Mouse (Mus musculus) hindbrain, embryonic 12.5 days (tissue): ENCODE results near the gene Garnl3. TPM values are rescaled to one million over a fixed set of nuclear protein-coding genes. Genes with fewer than 3 reads are reported as not detected.
A peak's percentile ranks its signal among the peaks of the same experiment; 100 is the strongest.

Source experiments
- ATAC-seq: fragments of 200-750 bp; cut with Nextera tagmentation; 2 replicates; pipeline ENCODE4 v1.8.0; 2017; ENCODE audit warnings: moderate TSS enrichment; ENCODE audit not compliant: low FRiP score
- H3K27ac ChIP-seq: fragments of 300-500 bp; sonication (generic); 2 replicates; pipeline ENCODE4 v1.5.1; 2016; ENCODE audit warnings: mild to moderate bottlenecking
- H3K27me3 ChIP-seq: fragments of 300-500 bp; sonication (generic); 2 replicates; pipeline ENCODE4 v1.6.1; 2016; ENCODE audit warnings: mild to moderate bottlenecking
- H3K36me3 ChIP-seq: fragments of 300-500 bp; sonication (generic); 2 replicates; pipeline ENCODE4 v1.6.1; 2016; ENCODE audit warnings: mild to moderate bottlenecking
- H3K4me1 ChIP-seq: fragments of 300-500 bp; sonication (generic); 2 replicates; pipeline ENCODE4 v1.6.1; 2016
- H3K4me2 ChIP-seq: fragments of 300-500 bp; sonication (generic); replicated peaks from 2 replicates; pipeline ENCODE4 v1.6.1; 2016; ENCODE audit warnings: mild to moderate bottlenecking
- H3K4me3 ChIP-seq: fragments of 300-500 bp; sonication (generic); 2 replicates; pipeline ENCODE4 v1.5.1; 2016; ENCODE audit warnings: mild to moderate bottlenecking
- H3K9ac ChIP-seq: fragments of 300-500 bp; sonication (generic); 2 replicates; pipeline ENCODE4 v1.6.1; 2016; ENCODE audit warnings: mild to moderate bottlenecking, moderate library complexity
- H3K9me3 ChIP-seq: fragments of 300-500 bp; sonication (generic); replicated peaks from 2 replicates; pipeline ENCODE4 v1.6.1; 2016; ENCODE audit warnings: mild to moderate bottlenecking
- WGBS: fragments of 180-500 bp; shearing (Covaris S2); methylation state at CpG from one replicate; pipeline ENCODE4 v1.1.7; 2016; 5-methylcytosine and 5-hydroxymethylcytosine counted together
- polyA plus RNA-seq: library from polyadenylated mRNA; unstranded; fragments of >200 nt; fragmentation: Nextera tagmentation; extraction: Ambion mirVana; gene quantifications from 2 replicates; pipeline ENCODE4 v1.2.1, GENCODE M21; 2016

Garnl3 gene
- polyA plus RNA-seq, 1 experiment from 2014 or later, result 20.6 TPM

DNA sequence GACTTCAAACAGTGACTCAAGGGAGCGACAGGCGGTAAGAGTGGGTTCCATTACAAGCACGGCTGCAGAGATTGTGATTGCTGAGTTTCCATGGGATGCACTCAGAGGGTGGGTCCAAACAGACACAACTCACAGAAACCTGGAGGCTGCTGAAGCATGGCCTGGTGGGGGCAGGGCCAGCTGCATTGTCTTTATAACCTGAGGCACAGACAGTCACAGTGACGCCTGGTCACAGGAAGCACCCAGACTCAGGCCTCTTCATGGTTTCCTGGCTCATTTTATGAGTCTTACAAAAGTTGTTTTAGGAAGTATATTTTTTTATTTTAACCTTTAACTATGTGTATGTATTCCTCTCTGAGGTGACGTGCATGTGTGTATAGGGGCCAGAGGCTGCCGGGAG lies 38.0 kb upstream of the Garnl3 start:
- no peaks in the 10 kb centered on the region for H3K27me3 ChIP-seq
- no peak for ATAC-seq
- no peak overlapping the region for H3K4me2 ChIP-seq
- H3K9me3 ChIP-seq, result no peaks in the 10 kb centered on the region
- no peak overlapping the region for H3K27ac ChIP-seq
- H3K36me3 ChIP-seq, result peaks cover 46% of the 10 kb centered on the region
- no peak overlapping the region for H3K9ac ChIP-seq
- no peak overlapping the region for H3K4me3 ChIP-seq
- peaks cover 28% of the 10 kb centered on the region for H3K4me1 ChIP-seq
- 76% methylated on average over 6 of the region's 6 CpGs for WGBS

DNA sequence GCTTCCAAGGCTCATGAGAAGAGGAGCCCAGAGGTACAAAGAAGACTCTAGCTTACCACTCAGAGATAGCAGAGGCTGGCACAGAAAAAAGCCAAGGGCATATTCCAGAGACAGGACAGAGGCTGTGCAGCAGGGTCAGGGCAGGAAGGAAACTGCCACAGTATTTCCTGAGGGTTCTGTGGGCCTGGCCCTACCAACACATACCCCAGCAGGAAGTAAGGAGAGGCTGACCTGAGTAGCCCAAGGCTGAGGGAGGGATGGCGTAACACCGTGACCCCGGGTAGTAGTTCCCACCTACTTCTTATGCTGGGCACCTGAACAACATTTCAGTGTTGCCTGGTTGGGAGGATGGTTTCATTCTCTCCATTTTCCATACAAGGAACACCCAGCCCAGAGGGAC lies 35.6 kb upstream of the Garnl3 start:
- H3K9ac ChIP-seq, result no peak overlapping the region
- peaks cover 28% of the 10 kb centered on the region for H3K4me1 ChIP-seq
- H3K36me3 ChIP-seq, result peaks cover 29% of the 10 kb centered on the region
- H3K27ac ChIP-seq, result no peak overlapping the region
- H3K9me3 ChIP-seq, result no peaks in the 10 kb centered on the region
- no peaks in the 10 kb centered on the region for H3K27me3 ChIP-seq
- no peak overlapping the region for H3K4me2 ChIP-seq
- ATAC-seq, result no peak
- no peak overlapping the region for H3K4me3 ChIP-seq
- WGBS, result 84% methylated on average over 3 of the region's 3 CpGs

DNA sequence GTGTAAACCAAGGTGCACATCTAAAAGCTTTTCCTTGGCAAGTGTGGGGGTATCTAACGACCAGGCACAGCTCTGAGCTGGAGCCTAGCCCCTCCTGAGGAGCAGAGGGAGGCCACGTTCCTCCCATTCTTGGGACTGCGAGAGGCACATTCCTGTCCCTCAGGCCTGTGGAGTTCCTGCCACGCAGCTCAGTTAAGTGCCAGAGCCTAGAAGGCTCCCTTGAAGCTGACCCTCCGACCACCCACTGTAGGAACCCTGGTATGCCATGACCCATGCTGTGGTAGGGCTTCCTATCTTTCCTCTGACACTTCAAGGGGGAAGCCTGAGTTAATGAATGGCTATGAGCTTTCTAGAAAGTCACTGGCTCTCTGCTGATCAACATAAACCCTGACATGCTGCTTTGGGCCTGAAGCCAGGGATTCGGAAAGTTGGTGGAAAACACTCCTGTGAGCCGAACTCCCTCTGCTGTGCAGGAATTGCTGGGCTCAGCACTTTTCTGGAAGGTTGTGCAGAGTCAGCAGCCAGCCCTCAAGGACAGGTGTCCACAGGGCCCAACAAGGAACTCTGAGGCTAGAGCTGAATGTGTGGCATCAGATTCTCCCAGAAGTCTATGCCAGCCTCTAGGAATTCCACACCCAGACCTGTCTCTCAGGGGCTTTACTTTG lies 34.4 kb upstream of the Garnl3 start:
- WGBS, result 50% methylated on average over 7 of the region's 7 CpGs
- H3K4me2 ChIP-seq, result no peak overlapping the region
- H3K27ac ChIP-seq, result peak overlapping the region; percentile 57; the same call in 1 of the 2 replicates
- H3K9me3 ChIP-seq, result no peaks in the 10 kb centered on the region
- no peak overlapping the region for H3K9ac ChIP-seq
- ATAC-seq, result no peak
- H3K4me1 ChIP-seq, result peaks cover 20% of the 10 kb centered on the region
- no peak overlapping the region for H3K4me3 ChIP-seq
- peaks cover 31% of the 10 kb centered on the region for H3K36me3 ChIP-seq
- no peaks in the 10 kb centered on the region for H3K27me3 ChIP-seq

DNA sequence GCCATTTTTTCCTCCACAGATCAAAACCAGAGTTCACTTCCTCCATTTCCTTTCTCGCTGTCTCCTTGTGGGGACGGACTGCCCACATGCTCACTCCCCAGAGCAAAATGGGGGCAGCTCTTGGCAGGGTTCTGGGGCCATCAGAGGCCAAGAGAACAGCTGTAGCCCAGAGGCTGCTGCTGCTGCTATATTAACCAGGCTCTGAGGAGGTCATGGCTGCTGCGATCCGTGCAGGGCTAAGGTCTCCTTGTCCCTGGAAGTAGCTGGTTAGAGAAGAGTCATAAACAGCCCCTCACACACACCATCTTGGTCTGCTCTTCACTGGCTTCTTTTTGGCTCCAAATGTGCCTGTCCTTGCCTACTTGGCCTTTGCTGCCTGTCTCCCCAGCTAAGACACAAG lies 33.8 kb upstream of the Garnl3 start:
- Histone ChIP-seq H3K4me1 (peaks cover 17% of the 10 kb centered on the region), H3K27ac (peak overlapping the region; percentile 57; the same call in 1 of the 2 replicates), H3K27me3 (no peaks in the 10 kb centered on the region), H3K4me2 (no peak overlapping the region), H3K36me3 (peaks cover 25% of the 10 kb centered on the region), H3K9ac (no peak overlapping the region), H3K9me3 (no peaks in the 10 kb centered on the region), H3K4me3 (no peak overlapping the region)
- no peak for ATAC-seq
- WGBS, result 74% methylated on average over 4 of the region's 4 CpGs

DNA sequence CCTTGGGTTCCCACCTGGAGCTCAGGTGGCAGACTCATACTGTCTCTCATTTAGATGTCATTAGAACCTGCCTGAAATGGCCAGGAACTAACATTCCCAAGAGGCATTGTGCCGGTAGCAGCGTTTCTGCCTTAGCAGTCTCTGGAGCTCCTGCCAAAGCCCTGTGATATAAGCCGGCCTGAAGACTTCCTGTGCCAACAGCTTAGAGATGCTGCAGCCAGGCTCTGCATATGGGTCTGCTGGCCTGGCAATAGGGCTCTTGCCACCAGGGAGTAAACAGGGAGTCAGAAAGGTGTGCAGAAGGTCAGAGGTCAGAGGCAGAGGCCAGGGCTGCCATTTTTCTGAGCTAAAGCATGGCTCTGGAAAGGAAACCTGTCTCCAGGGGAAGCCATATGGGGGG lies 33.2 kb upstream of the Garnl3 start:
- 63% methylated on average over 3 of the region's 3 CpGs for WGBS
- no peak for ATAC-seq
- Histone ChIP-seq H3K9me3 (no peaks in the 10 kb centered on the region), H3K4me2 (no peak overlapping the region), H3K4me1 (peaks cover 17% of the 10 kb centered on the region), H3K9ac (no peak overlapping the region), H3K27ac (no peak overlapping the region), H3K27me3 (no peaks in the 10 kb centered on the region), H3K36me3 (peaks cover 23% of the 10 kb centered on the region), H3K4me3 (no peak overlapping the region)

DNA sequence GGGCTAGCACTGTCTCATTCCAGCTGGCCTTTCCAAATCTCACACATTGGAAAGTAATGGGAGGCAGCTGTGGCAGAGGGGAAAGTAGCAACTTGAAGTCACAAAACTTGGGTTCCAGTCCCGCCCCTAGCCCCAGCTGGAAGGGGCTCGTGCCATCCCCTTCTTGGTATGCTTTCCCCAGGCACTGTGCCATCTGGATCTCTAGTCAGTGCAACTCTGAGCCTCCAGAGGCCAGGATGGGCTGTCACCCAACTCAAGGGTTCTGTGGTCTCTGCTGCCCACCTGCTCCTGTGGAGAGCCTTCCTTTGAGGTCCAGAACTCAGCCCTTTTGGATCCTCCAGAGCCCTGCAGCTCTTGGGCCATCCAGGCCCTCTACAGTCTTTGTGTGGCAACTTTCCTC lies 30.7 kb upstream of the Garnl3 start:
- no peaks in the 10 kb centered on the region for H3K27me3 ChIP-seq
- H3K4me3 ChIP-seq, result no peak overlapping the region
- WGBS, result 95% methylated on average over 2 of the region's 2 CpGs
- no peak overlapping the region for H3K4me2 ChIP-seq
- H3K4me1 ChIP-seq, result peaks cover 17% of the 10 kb centered on the region
- no peak overlapping the region for H3K27ac ChIP-seq
- peaks cover 22% of the 10 kb centered on the region; the same call in 1 of the 2 replicates for H3K36me3 ChIP-seq
- no peak overlapping the region for H3K9ac ChIP-seq
- no peaks in the 10 kb centered on the region for H3K9me3 ChIP-seq
- ATAC-seq, result no peak

DNA sequence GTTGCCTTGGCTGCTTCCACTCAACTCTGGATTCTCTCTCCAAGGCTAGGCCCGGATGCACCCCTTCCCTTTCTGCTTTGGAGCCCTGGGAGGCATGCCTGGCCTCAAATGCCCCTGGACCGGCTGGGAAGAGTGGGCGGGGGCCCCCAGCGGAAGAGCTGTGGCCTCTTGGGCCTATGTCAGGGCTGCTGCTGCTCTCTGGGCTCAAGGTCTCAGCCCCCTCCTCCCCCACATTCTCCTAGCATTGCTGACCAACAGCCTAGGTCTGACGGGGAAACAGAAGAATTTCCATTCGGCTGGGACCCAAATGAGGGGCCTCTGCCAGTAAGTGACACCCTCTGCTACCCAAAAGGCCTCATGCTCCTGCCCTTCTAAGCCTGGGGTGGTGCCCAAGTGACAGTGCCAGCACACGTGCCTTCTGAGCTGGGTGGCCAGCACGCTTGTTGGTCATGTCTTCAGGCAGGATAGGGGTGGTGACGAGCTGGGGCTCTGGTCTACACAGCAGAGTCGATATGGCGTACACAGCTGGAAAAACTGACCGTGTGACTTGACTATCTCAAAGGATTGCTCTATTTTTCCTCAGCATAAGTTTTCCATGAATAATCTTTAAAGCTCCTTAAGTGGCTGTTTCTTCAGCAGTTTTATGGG lies 29.0 kb upstream of the Garnl3 start:
- Histone ChIP-seq H3K4me1 (peaks cover 6% of the 10 kb centered on the region; the same call in 1 of the 2 replicates), H3K36me3 (peaks cover 22% of the 10 kb centered on the region; the same call in 1 of the 2 replicates), H3K9me3 (no peaks in the 10 kb centered on the region), H3K4me3 (no peak overlapping the region), H3K9ac (no peak overlapping the region; the same call in 1 of the 2 replicates), H3K27me3 (no peaks in the 10 kb centered on the region), H3K27ac (no peak overlapping the region), H3K4me2 (no peak overlapping the region)
- no peak for ATAC-seq
- 69% methylated on average over 12 of the region's 12 CpGs for WGBS

DNA sequence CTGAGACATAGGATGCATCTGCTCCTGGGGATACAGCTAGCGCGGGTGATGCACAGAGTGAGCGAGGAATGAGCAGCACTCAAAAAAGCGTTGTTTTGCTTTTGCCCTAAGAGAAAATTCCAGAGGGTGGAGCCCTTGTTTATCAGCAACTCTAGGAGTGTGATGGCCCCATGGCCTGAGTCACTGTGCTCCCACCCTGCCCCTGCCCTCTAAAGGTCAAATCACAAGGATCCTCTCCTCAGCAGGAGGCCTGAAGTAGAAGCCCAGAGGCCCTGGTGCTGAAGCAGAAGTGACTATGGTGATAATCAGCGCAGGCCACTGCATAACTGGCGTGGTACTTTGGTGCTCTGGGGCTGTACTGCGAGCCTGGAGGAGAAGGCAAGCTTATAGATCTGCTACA lies 28.1 kb upstream of the Garnl3 start:
- Histone ChIP-seq H3K27me3 (no peaks in the 10 kb centered on the region), H3K9ac (no peak overlapping the region), H3K27ac (no peak overlapping the region), H3K4me3 (no peak overlapping the region), H3K4me2 (no peak overlapping the region), H3K4me1 (0 out of 2 replicates have a peak, but pooled peaks cover 2% of the 10 kb centered on the region), H3K9me3 (no peaks in the 10 kb centered on the region), H3K36me3 (peaks cover 22% of the 10 kb centered on the region; the same call in 1 of the 2 replicates)
- ATAC-seq, result no peak
- WGBS, result 86% methylated on average over 7 of the region's 7 CpGs

DNA sequence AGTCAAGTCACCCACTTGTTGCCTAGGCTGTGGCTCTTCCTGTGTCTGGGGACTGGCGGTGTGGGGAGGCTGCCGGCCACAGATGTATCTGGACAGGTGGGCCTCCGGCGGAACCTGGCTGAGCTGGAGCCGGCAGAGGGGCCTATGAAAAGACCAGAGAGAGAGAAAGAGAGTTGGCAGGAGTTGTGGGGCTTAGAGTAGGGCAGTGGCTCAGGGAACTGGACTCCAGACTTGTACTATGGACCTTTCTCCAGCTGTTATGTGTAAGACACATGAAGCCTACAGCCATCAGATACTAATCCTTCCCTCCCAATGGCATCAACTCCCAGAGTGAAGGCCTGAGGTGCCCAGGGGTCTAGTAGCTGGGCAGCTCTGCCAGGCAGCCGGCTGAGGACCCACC lies 27.4 kb upstream of the Garnl3 start:
- H3K27ac ChIP-seq, result no peak overlapping the region
- H3K36me3 ChIP-seq, result peaks cover 25% of the 10 kb centered on the region; the same call in 1 of the 2 replicates
- 0 out of 2 replicates have a peak, but pooled peaks cover 2% of the 10 kb centered on the region for H3K4me1 ChIP-seq
- WGBS, result 91% methylated on average over 6 of the region's 6 CpGs
- no peak overlapping the region for H3K4me3 ChIP-seq
- ATAC-seq, result no peak
- no peak overlapping the region for H3K4me2 ChIP-seq
- H3K9me3 ChIP-seq, result no peaks in the 10 kb centered on the region
- no peaks in the 10 kb centered on the region for H3K27me3 ChIP-seq
- no peak overlapping the region for H3K9ac ChIP-seq

DNA sequence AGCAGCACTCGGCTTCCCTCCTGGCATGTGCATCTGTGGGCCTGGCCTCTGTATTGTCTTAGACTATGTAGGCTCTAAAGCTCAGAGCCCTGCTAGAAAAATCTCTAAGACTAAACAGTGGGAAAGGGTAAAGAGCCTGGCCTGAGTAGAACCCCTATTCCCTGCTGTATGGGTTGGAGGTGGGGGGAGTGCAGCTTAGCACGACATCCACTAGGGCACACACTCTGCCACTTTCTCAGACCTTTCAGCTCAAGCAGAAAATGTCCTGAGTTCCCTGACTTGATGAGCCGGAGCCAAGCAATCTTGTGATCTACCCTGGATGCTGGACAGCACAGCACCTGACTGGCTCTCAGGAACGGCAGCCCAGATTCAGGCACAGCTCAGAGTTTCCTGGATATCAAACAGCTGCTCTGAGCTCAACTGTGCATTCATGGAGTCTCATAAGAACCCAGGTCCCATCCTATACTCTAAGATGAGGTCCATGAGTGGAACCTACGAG lies 24.9 kb upstream of the Garnl3 start:
- Histone ChIP-seq H3K4me2 (no peak overlapping the region), H3K9me3 (no peaks in the 10 kb centered on the region), H3K36me3 (peaks cover 20% of the 10 kb centered on the region; the same call in 1 of the 2 replicates), H3K27ac (no peak overlapping the region), H3K4me3 (no peak overlapping the region), H3K27me3 (no peaks in the 10 kb centered on the region), H3K9ac (no peak overlapping the region), H3K4me1 (0 out of 2 replicates have a peak, but pooled peaks cover 2% of the 10 kb centered on the region)
- 84% methylated on average over 5 of the region's 5 CpGs for WGBS
- no peak for ATAC-seq

DNA sequence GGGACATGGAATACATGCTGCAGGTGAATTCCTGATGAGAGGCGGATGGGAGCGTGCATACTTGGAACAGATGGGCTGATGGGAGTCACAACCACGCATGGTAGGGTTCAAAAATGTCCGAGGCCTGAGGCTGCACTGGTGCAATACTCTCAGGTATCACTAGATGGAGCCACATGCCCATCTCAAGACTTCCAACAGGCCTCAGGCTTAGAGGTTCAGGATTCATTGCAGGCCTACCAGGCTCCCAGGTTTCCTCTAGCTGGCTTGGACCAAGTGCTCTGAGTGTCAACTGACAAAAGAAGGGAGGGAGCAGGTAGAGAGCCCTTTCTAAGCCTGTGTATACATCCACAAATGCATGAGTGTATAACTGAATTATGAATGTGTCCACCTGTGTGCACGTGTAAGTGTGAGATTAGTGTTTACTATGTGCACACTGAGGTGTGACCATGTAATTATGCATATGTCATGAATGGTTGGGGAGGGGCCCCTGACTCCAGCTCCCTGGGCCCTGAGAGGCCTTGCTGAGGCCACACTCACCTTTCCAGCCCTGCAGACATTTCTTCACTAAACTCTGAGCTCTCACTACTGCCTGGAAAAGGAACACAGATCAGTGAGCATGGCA lies 23.4 kb upstream of the Garnl3 start:
- WGBS, result 27% methylated on average over 5 of the region's 5 CpGs
- Histone ChIP-seq H3K27ac (no peak overlapping the region), H3K27me3 (no peaks in the 10 kb centered on the region), H3K4me2 (no peak overlapping the region), H3K36me3 (peaks cover 20% of the 10 kb centered on the region; the same call in 1 of the 2 replicates), H3K9ac (no peak overlapping the region), H3K9me3 (no peaks in the 10 kb centered on the region), H3K4me3 (no peak overlapping the region), H3K4me1 (no peaks in the 10 kb centered on the region)
- ATAC-seq, result peak; percentile 55; the same call in 1 of the 2 replicates

DNA sequence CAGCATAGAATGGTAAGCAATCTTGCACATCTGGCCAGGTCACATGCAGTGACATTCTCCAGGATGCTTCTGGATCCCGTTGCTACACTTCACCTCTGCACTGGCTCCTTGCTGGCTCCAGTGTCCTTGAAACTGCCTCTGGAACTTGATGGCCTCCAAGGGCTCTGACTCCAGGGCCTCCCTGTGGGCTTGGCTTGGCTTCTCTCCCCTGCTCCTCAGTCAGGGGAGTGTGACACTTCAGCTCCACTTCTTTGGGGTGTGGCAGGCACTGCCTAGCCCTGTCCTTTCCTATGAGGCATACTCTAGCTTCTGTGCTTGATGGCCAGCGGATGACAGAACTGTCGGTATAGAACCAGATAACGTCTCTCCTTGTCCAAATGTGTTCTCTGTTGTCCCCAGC lies 15.5 kb upstream of the Garnl3 start:
- Histone ChIP-seq H3K36me3 (peaks cover 19% of the 10 kb centered on the region; the same call in 1 of the 2 replicates), H3K4me1 (no peaks in the 10 kb centered on the region), H3K9me3 (no peaks in the 10 kb centered on the region), H3K9ac (no peak overlapping the region), H3K27ac (no peak overlapping the region), H3K4me2 (no peak overlapping the region), H3K4me3 (no peak overlapping the region), H3K27me3 (no peaks in the 10 kb centered on the region)
- 88% methylated on average over 4 of the region's 4 CpGs for WGBS
- no peak for ATAC-seq
